Mouse (Mus musculus) CD4-positive naive resting alpha-beta T cell, adult 57 days (primary cell): ENCODE data around the gene Zmpste24. TPM values are rescaled to one million over a fixed set of nuclear protein-coding genes. Genes with fewer than 3 reads are reported as not detected.

ENCODE experiments used
- total RNA-seq: library from RNA; stranded (reverse); gene quantifications from one replicate; pipeline ENCODE4 v1.2.4, GENCODE M21; 2023

Zmpste24 gene
- total RNA-seq: 27.5 TPM

DNA sequence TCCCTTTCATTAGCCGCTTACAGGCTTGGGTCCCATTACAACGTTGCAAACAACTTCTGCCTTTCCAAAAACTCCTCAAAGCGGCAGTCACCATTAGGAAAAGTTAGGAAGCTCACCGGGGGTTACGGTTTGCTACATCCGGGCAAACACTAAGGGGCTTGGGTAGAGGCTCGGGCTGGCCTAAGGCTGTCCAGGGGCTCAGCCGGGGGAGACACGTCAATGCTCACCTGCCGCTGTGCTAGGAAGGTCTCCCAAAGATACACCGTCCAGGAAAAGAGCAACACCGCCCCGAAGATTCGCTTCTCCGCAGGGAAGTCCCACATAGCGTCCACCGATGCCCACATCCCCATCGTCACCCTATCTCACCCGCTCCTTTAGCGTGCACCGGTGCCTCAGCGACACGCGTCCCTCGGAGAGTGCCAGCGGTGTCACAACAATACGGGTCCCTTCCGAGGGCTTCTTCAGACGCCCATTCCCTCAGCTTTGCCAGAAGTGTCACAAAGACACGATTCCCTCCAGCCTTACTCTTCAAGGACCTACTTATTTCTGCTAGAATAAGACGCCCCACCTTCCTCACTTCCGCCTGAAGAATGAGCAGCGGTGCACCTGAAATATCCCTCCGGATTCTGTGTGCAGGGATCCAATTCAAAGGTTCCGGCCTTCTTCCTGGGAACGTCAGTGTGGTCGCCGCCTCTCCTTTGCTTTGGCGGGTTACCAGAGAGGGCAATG, at the start of gene Zmpste24:
Zmpste24 (minus strand) TSS at position 592 of the 729 bp plus-strand sequence.

DNA sequence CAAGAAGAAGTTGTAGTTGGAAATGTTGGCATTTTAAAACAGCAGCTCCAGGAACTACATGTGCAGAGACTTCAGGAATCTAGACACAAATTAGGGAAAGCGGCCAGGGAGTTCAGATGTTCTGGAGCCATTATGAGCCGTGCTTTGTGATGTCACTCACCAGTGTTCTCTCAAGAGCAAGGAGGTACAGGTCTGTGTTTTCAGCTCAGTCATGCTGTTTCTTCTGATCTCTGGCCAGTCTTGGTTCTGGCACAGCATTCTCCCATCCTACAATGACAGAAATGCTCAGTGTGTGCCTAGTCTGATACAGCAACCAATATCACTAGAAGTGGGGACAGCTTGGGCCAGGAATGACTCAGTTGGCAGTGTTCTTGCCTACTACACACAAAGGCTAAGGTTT, 11.1 kb upstream of the Zmpste24 start, which contains the start of gene Tmco2:
Tmco2 (minus strand) TSS at position 101 of the 400 bp plus-strand sequence.

DNA sequence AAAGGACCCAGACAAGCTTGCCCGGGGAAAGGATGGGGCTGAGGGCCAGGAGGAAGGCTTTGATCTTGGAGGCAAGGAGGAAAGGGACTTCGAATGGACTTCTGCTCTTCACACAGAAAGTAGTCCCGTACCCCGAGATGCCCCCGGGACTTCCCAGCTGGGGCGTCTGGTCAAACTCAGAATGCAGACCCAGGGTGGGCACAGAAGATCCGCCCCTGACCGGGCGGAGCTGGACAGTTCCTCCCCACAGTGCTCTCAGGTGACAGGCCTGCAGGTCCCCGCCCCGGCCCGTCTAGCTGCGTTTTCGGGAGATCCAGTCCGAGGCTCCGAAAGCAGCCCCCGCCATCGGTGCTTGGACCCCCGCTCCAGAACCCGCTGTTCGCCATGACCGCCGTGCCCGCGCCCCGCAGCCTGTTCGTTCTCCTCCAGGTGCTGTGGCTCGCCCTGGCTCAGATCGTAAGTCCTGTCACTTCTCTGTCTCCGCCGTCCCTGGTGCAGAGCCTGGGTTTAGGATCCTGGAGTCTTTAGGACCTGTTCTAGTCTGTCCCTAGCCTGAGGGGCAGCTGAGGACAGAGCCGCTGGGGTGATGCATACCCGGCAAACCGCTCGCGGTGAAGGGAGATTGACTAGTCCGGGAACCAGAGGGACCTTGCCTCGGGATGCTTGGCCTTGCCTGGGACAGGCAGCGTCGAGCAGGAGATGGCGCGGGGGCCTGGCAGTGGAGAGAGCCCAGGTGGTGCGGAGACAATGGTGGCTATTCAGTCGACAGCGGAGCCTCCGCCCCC, 58.5 kb downstream of the Zmpste24 start, which contains the start of gene Col9a2:
Col9a2 (plus strand) TSS at position 55 of the 785 bp plus-strand sequence.

DNA sequence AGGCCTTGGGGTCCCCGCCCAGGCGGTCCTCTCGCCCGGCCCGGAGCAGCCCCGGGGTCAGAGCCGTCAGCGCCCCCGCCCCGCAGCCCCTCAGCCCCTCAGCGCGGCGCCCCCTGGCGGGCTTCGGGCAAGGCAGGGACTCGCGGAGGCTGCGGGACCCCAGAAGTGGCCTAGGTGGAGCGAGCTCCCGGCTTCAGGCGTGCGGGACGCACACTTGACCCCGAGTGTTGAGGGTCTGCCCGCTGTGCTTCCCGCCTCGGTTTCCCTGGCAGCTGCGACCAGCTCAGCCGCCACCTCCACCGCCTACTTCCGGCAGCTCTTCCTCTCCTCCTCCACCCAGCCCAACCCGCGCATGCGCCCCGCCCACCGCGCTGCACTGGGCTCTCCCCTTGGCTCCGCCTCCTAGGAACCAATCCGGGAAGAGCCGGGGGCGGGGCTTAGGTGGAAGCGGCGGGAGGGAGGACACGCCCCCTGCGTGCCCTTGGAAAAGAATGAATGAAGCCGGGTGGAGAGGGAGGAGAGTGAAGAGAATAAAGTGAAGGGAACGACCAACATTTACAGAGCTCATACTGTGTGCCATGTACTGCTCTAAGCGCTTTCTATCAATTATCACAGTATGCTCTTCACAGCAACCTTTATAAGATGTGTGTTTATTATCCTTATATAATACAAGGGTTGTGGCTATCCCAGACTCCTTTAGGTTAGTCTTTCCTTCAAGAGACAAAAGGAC, 80.9 kb downstream of the Zmpste24 start, which contains the start of gene Smap2:
Smap2 (minus strand) TSS at position 320 of the 730 bp plus-strand sequence.

Other genes with a start within 250 kb of the Zmpste24 start
- 3.8 TPM for gene Rims3, start 243.4 kb downstream of the Zmpste24 start, total RNA-seq
- 9.3 TPM for gene Exo5, start 173.2 kb downstream of the Zmpste24 start, total RNA-seq
- gene Zfp69, start 146.5 kb downstream of the Zmpste24 start, total RNA-seq: 5.3 TPM
- 160 TPM for gene Smap2, start 81.0 kb downstream of the Zmpste24 start, total RNA-seq
- not detected for gene Col9a2, start 58.9 kb downstream of the Zmpste24 start, total RNA-seq
- gene Tmco2, start 11.0 kb upstream of the Zmpste24 start, total RNA-seq: not detected
- 67.4 TPM for gene Rlf, start 116.8 kb upstream of the Zmpste24 start, total RNA-seq
- not detected for gene Gm12888, start 226.7 kb upstream of the Zmpste24 start, total RNA-seq